Mouse (Mus musculus) right cerebral cortex, postnatal 36 days (tissue): ENCODE data around the gene Morc3.

ENCODE experiments used
- DNase-seq, 2 experiments: peaks; one replicate each; pipeline ENCODE4 v3.0.0; 2022; ENCODE audit warnings: low spot score in 2 of 2, mixed read lengths in 1 of 2

Morc3 gene

DNA sequence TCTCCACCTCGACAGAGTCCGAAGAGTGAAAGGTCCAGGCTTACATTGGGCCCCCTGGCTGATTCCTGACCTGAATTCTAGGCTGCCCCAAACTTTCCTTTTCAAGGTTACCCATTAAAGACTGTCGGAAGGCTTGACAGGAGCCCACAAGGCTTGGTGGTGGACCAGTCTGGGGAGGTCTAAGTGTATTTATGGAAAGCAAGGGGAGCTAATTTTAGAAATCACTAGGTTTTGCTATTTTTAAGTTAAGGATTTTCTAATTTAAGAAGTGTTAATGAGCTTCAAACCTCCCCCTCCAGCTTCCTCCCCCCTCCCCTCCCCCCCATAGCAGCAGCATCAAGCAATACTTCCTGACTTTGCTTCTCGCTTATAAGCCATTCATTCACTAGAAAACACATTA lies 88.8 kb downstream of the Morc3 start:
- DNase-seq, result no peak

- no peak for DNase-seq
Observed at GRCm38 (mm10) chr16:93922835-93923389, 91.0 kb downstream of the Morc3 start.

- DNase-seq, result no peak
Observed at GRCm38 (mm10) chr16:93923788-93924187, 91.9 kb downstream of the Morc3 start.
